Mouse (Mus musculus): ENCODE data around the gene Hspa4l.
"Not testable (repeated sequence)": the region's sequence is repeated elsewhere in the genome, so short reads cannot be mapped to it uniquely, and the experiment has no call there.

Gene Hspa4l

DNA sequence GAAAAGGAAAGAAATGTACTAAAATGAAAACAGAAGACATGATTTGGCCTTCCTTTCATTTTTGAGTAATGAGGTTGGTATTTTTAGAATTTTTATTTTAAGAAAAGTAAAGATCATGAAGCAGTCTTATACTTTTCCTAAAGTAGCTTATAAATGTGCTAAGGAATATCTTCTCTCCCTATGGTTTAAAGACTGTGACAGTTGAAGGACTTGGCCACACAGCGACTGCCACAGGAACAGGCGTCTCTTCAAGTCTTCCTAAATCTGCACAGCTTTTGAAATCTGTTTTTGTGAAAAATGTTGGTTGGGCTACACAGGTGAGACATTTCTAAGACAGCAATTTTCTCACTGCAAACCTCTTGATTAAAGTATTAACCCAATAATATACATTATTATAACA, 69.0 kb downstream of the Hspa4l start:
- no peak for DNase-seq (ENCODE audit: low read depth, low spot score)

DNA sequence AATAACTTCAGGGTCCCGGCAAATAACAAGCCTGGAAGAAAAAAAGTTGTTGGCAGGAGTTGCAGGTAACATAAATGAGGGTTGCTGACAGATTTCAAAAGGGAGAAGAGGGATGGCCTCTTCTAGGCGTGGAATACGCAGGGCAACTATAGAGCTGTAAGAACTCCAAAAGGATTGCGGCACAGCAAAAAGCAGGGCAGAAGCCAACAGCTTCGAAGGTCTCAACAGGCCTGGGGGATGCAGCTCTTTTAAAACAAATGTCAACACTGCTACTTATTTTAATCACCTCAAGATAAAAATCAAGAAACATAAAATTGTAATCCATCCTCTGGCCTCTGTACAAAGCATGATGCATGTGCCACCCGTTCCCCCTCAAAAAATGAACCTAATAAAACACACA, 101.2 kb downstream of the Hspa4l start:
- not testable (repeated sequence) for DNase-seq (ENCODE audit: low read depth, low spot score)

Measured in telencephalon, adult 2 months (tissue).